Mouse (Mus musculus): ENCODE results near the gene Ecpas. TPM values are rescaled to one million over a fixed set of nuclear protein-coding genes. Genes with fewer than 3 reads are reported as not detected.

Gene Ecpas
- total RNA-seq, 2 experiments from 2014 or later: 75.8 to 108 TPM

Other genes with a start within 250 kb of the Ecpas start
- 0.12 and 0.17 TPM in 2 replicates for gene Olfr267, start 125.0 kb downstream of the Ecpas start, total RNA-seq (2015)
- gene Olfr267, start 125.0 kb downstream of the Ecpas start, total RNA-seq (2017): 0.08 TPM in 1 of 2 replicates, not detected in the other
- not detected in 2 replicates for gene Zkscan16, start 30.9 kb upstream of the Ecpas start, total RNA-seq (2015)
- gene Zkscan16, start 30.9 kb upstream of the Ecpas start, total RNA-seq (2017): not detected in 2 replicates
- gene Ptgr1, start 74.4 kb upstream of the Ecpas start, total RNA-seq (2015): 72.7 and 81.7 TPM in 2 replicates
- 59.6 and 66.6 TPM in 2 replicates for gene Ptgr1, start 74.4 kb upstream of the Ecpas start, total RNA-seq (2017)
- gene Dnajc25, start 82.3 kb upstream of the Ecpas start, total RNA-seq (2015): 24.8 and 25.3 TPM in 2 replicates
- 22.8 and 29.8 TPM in 2 replicates for gene Dnajc25, start 82.3 kb upstream of the Ecpas start, total RNA-seq (2017)
- 0.22 TPM in 1 of 2 replicates, not detected in the other for gene Gm20503, start 90.5 kb upstream of the Ecpas start, total RNA-seq (2015)
- not detected in 2 replicates for gene Gm20503, start 90.5 kb upstream of the Ecpas start, total RNA-seq (2017)
- 168 and 189 TPM in 2 replicates for gene Gng10, start 122.3 kb upstream of the Ecpas start, total RNA-seq (2015)
- 86.1 and 106 TPM in 2 replicates for gene Gng10, start 122.3 kb upstream of the Ecpas start, total RNA-seq (2017)
- gene AI481877, start 226.2 kb upstream of the Ecpas start, total RNA-seq (2015): not detected in 2 replicates
- gene AI481877, start 226.2 kb upstream of the Ecpas start, total RNA-seq (2017): not detected in 2 replicates